Mouse (Mus musculus): ENCODE measurements around the gene Capn3.

The Capn3 gene

GRCm38 (mm10) chr2:120478600-120478999 is 22.8 kb downstream of the Capn3 start:
- in situ Hi-C loops (cut with MboI, MseI) = no loop called here

- in situ Hi-C loops (cut with MboI, MseI) = no loop called here
Measured at GRCm38 (mm10) chr2:120481921-120482320, 26.1 kb downstream of the Capn3 start.

GRCm38 (mm10) chr2:120482506-120483389 is 26.9 kb downstream of the Capn3 start:
- in situ Hi-C loops (cut with MboI, MseI) = no loop called here

GRCm38 (mm10) chr2:120484241-120484640 is 28.4 kb downstream of the Capn3 start:
- in situ Hi-C loops (cut with MboI, MseI) = no loop called here

- in situ Hi-C loops (cut with MboI, MseI) = no loop called here
Measured at GRCm38 (mm10) chr2:120493254-120493653, 37.4 kb downstream of the Capn3 start.

GRCm38 (mm10) chr2:120496511-120496910 is 40.7 kb downstream of the Capn3 start:
- in situ Hi-C loops (cut with MboI, MseI) = no loop called here

- in situ Hi-C loops (cut with MboI, MseI) = no loop called here
Measured at GRCm38 (mm10) chr2:120499971-120500471, 44.2 kb downstream of the Capn3 start.

GRCm38 (mm10) chr2:120501136-120501918 is 45.5 kb downstream of the Capn3 start:
- in situ Hi-C loops (cut with MboI, MseI) = no loop called here

- in situ Hi-C loops (cut with MboI, MseI) = no loop called here
Measured at GRCm38 (mm10) chr2:120501931-120502604, 46.2 kb downstream of the Capn3 start.

GRCm38 (mm10) chr2:120502605-120502990 is 46.8 kb downstream of the Capn3 start:
- in situ Hi-C loops (cut with MboI, MseI) = no loop called here

- in situ Hi-C loops (cut with MboI, MseI) = no loop called here
Measured at GRCm38 (mm10) chr2:120503094-120503493, 47.3 kb downstream of the Capn3 start.

GRCm38 (mm10) chr2:120503992-120504391 is 48.2 kb downstream of the Capn3 start:
- in situ Hi-C loops (cut with MboI, MseI) = no loop called here

- in situ Hi-C loops (cut with MboI, MseI) = no loop called here
Measured at GRCm38 (mm10) chr2:120514181-120514580, 58.4 kb downstream of the Capn3 start.

- in situ Hi-C loops (cut with MboI, MseI) = no loop called here
Measured at GRCm38 (mm10) chr2:120518547-120519210, 62.9 kb downstream of the Capn3 start.

GRCm38 (mm10) chr2:120526771-120527170 is 71.0 kb downstream of the Capn3 start:
- in situ Hi-C loops (cut with MboI, MseI) = no loop called here

- in situ Hi-C loops (cut with MboI, MseI) = no loop called here
Measured at GRCm38 (mm10) chr2:120529531-120529930, 73.7 kb downstream of the Capn3 start.

GRCm38 (mm10) chr2:120531223-120531622 is 75.4 kb downstream of the Capn3 start:
- in situ Hi-C loops (cut with MboI, MseI) = no loop called here

GRCm38 (mm10) chr2:120539333-120539732 is 83.5 kb downstream of the Capn3 start:
- in situ Hi-C loops (cut with MboI, MseI) = no loop called here

- in situ Hi-C loops (cut with MboI, MseI) = no loop called here
Measured at GRCm38 (mm10) chr2:120539778-120540208, 84.0 kb downstream of the Capn3 start.

GRCm38 (mm10) chr2:120544732-120545131 is 88.9 kb downstream of the Capn3 start:
- in situ Hi-C loops (cut with MboI, MseI) = no loop called here
